ENCODE assay signal across 30 mouse cellular contexts in the genomic region with DNA sequence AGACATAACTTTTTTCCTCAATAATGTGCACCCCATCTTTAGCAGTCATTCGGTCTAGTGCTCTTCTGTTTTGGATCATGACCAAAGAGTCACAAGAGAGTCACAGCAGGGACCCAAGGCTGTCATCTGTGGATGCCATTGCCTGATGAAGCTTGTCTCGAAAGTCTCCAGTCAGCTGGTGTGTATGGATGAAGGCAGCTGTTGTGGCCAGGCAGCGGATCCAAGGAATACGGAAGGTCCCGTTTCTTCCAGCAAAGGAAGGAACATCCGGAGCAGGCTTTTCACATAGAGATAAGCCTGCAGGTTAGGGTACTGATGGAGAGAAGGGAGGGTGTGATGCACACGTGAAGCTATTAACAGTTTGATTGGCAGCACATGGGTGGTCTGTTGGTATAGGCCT. TPM values are rescaled to one million over a fixed set of nuclear protein-coding genes. Genes with fewer than 3 reads are reported as not detected.
"Had no signal": no experiment of that assay in that cellular context is flagged by ENCODE, and none has a peak within 500 bp of the region (broad histone marks: within the 10 kb centered on the region; RNA-seq: fewer than 3 reads in every experiment).

No protein-coding gene starts in this region.

- DNase-seq: gastrocnemius, postnatal 14 days; gastrocnemius, postnatal 36 days; heart, adult 11 months; heart, adult 2 months; heart, postnatal 14 days; heart, postnatal 36 days; kidney, adult 11 months; kidney, adult 2 months; kidney, adult 9 months; kidney, postnatal 14 days; kidney, postnatal 36 days; layer of hippocampus, adult 9-11 months; layer of hippocampus, postnatal 36 days had no signal

- H3K4me3 ChIP-seq: heart, adult 2 months; heart, embryonic 13.5 days; heart, embryonic 15.5 days; hindbrain, embryonic 13.5 days; kidney, embryonic 15.5 days; limb, embryonic 13.5 days; limb, embryonic 15.5 days; liver, embryonic 12.5 days had no signal

- H3K4me2 ChIP-seq: heart, embryonic 11.5 days; heart, embryonic 13.5 days; heart, embryonic 15.5 days; hindbrain, embryonic 13.5 days; kidney, embryonic 15.5 days; limb, embryonic 13.5 days; limb, embryonic 15.5 days; liver, embryonic 12.5 days had no signal

- H3K27me3 ChIP-seq: heart, embryonic 13.5 days; heart, embryonic 15.5 days; hindbrain, embryonic 13.5 days; kidney, embryonic 15.5 days; limb, embryonic 13.5 days; limb, embryonic 15.5 days; liver, embryonic 12.5 days had no signal

- H3K27ac ChIP-seq: heart, adult 2 months; heart, embryonic 13.5 days; heart, embryonic 15.5 days; hindbrain, embryonic 13.5 days; kidney, embryonic 15.5 days; kidney, postnatal 0 days; limb, embryonic 13.5 days; limb, embryonic 15.5 days; liver, embryonic 12.5 days had no signal

- H3K36me3 ChIP-seq: heart, embryonic 15.5 days had no signal

RNA-seq across cellular contexts. Expression of gene Dusp13, which starts 50.6 kb away (rescaled TPM):
- total RNA-seq: hematopoietic stem cell, adult 5-6 weeks; left cerebral cortex, postnatal 36 days; liver, adult 2 months had no signal
- polyA plus RNA-seq: heart, embryonic 11.5 days; heart, embryonic 13.5 days; heart, embryonic 15.5 days; heart, postnatal 0 days; hindbrain, embryonic 11.5 days; hindbrain, embryonic 13.5 days; hindbrain, embryonic 16.5 days; intestine, embryonic 14.5 days; intestine, embryonic 16.5 days; kidney, postnatal 0 days; liver, embryonic 12.5 days had no signal
